Mouse (Mus musculus) liver, embryonic 16.5 days (tissue): Measurements from ENCODE around the gene Mettl11b. TPM values are rescaled to one million over a fixed set of nuclear protein-coding genes. Genes with fewer than 3 reads are reported as not detected.

Experiments used
- ATAC-seq: fragments of 200-750 bp; cut with Nextera tagmentation; 2 replicates; pipeline ENCODE4 v1.8.0; 2017; ENCODE audit warnings: low read depth, mild to moderate bottlenecking, moderate number of reproducible peaks, moderate library complexity
- H3K27ac ChIP-seq: fragments of 300-500 bp; sonication (generic); 2 replicates; pipeline ENCODE4 v1.5.1; 2014; ENCODE audit warnings: mild to moderate bottlenecking, low read length
- H3K27me3 ChIP-seq: fragments of 300-500 bp; sonication (generic); 2 replicates; pipeline ENCODE4 v1.6.1; 2014; ENCODE audit warnings: low read depth, low read length, mixed read lengths; ENCODE audit not compliant: control insufficient read depth, insufficient read depth
- H3K36me3 ChIP-seq: fragments of 300-500 bp; sonication (generic); 2 replicates; pipeline ENCODE4 v1.6.1; 2014; ENCODE audit warnings: mild to moderate bottlenecking; ENCODE audit not compliant: control insufficient read depth, insufficient read depth
- H3K4me1 ChIP-seq: fragments of 300-500 bp; sonication (generic); 2 replicates; pipeline ENCODE4 v1.6.1; 2014; ENCODE audit warnings: low read depth, low read length, mixed read lengths; ENCODE audit not compliant: control insufficient read depth
- H3K4me2 ChIP-seq: fragments of 300-500 bp; sonication (generic); 2 replicates; pipeline ENCODE4 v1.6.1; 2014; ENCODE audit warnings: low read depth, low read length, mixed read lengths
- H3K4me3 ChIP-seq: fragments of 300-500 bp; sonication (generic); 2 replicates; pipeline ENCODE4 v1.5.1; 2014; ENCODE audit warnings: low read depth, mild to moderate bottlenecking, low read length
- H3K9ac ChIP-seq: fragments of 300-500 bp; sonication (generic); 2 replicates; pipeline ENCODE4 v1.6.1; 2014; ENCODE audit warnings: low read depth, low read length
- H3K9me3 ChIP-seq: fragments of 300-500 bp; sonication (generic); replicated peaks from 2 replicates; pipeline ENCODE4 v1.6.1; 2016; ENCODE audit warnings: low read length; ENCODE audit not compliant: control insufficient read depth
- WGBS: fragments of 180-500 bp; shearing (Covaris S2); extraction: QIAGEN DNeasy Blood & Tissue Kit; methylation state at CpG from one replicate; pipeline ENCODE4 v1.1.7; 2014; ENCODE audit not compliant: insufficient replicate concordance; 5-methylcytosine and 5-hydroxymethylcytosine counted together
- polyA plus RNA-seq: library from polyadenylated mRNA; unstranded; fragments of >200 nt; fragmentation: Nextera tagmentation; extraction: Ambion mirVana; gene quantifications from 2 replicates; pipeline ENCODE4 v1.2.1, GENCODE M21; 2015

Gene Mettl11b
- polyA plus RNA-seq, 1 experiment from 2014 or later, result 0.05 TPM

GRCm38 (mm10) chr1:163658535-163658928 is 66.5 kb downstream of the Mettl11b start:
- no peak overlapping the region for H3K9ac ChIP-seq
- no peak overlapping the region for H3K4me3 ChIP-seq
- H3K27ac ChIP-seq, result no peak overlapping the region
- no peak for ATAC-seq
- no peaks in the 10 kb centered on the region for H3K4me1 ChIP-seq
- no peaks in the 10 kb centered on the region for H3K27me3 ChIP-seq
- no peak overlapping the region for H3K4me2 ChIP-seq
- H3K9me3 ChIP-seq, result no peaks in the 10 kb centered on the region
- no peaks in the 10 kb centered on the region for H3K36me3 ChIP-seq

- H3K27ac ChIP-seq, result no peak overlapping the region
- H3K9ac ChIP-seq, result no peak overlapping the region
- no peaks in the 10 kb centered on the region for H3K36me3 ChIP-seq
- H3K4me2 ChIP-seq, result no peak overlapping the region
- no peak for ATAC-seq
- WGBS, result 56% methylated on average over 7 of the region's 7 CpGs
- H3K27me3 ChIP-seq, result no peaks in the 10 kb centered on the region
- no peak overlapping the region for H3K4me3 ChIP-seq
- no peaks in the 10 kb centered on the region for H3K4me1 ChIP-seq
- H3K9me3 ChIP-seq, result no peaks in the 10 kb centered on the region
Measured at GRCm38 (mm10) chr1:163657766-163658534, 67.1 kb downstream of the Mettl11b start.

- Histone ChIP-seq H3K4me1 (no peaks in the 10 kb centered on the region), H3K4me2 (no peak overlapping the region), H3K36me3 (no peaks in the 10 kb centered on the region), H3K27ac (no peak overlapping the region), H3K4me3 (no peak overlapping the region), H3K27me3 (no peaks in the 10 kb centered on the region), H3K9me3 (no peaks in the 10 kb centered on the region), H3K9ac (no peak overlapping the region)
- no peak for ATAC-seq
- 29% methylated on average over 2 of the region's 2 CpGs for WGBS
Measured at GRCm38 (mm10) chr1:163657056-163657455, 68.0 kb downstream of the Mettl11b start.

- no peak overlapping the region for H3K4me2 ChIP-seq
- ATAC-seq, result no peak
- no peak overlapping the region for H3K9ac ChIP-seq
- no peaks in the 10 kb centered on the region for H3K9me3 ChIP-seq
- H3K27ac ChIP-seq, result no peak overlapping the region
- H3K4me3 ChIP-seq, result no peak overlapping the region
- H3K27me3 ChIP-seq, result no peaks in the 10 kb centered on the region
- H3K36me3 ChIP-seq, result no peaks in the 10 kb centered on the region
- 69% methylated on average over 5 of the region's 5 CpGs for WGBS
- H3K4me1 ChIP-seq, result no peaks in the 10 kb centered on the region
Measured at GRCm38 (mm10) chr1:163656432-163656831, 68.6 kb downstream of the Mettl11b start.

Other genes starting within 250 kb of the Mettl11b start
- gene Kifap3, start 54.4 kb upstream of the Mettl11b start, polyA plus RNA-seq, result 1.7 and 2.0 TPM in 2 replicates
- gene Scyl3, start 203.9 kb upstream of the Mettl11b start, polyA plus RNA-seq, result 8.3 TPM in 2 replicates